Mouse (Mus musculus) A20 (cell line): ENCODE results near the gene Tex30.
"Not testable (repeated sequence)": the region's sequence is repeated elsewhere in the genome, so short reads cannot be mapped to it uniquely, and the experiment has no call there.

ENCODE experiments used
- DNase-seq: peaks from one replicate; pipeline ENCODE4 v3.0.0-alpha.2; 2011; ENCODE audit warnings: low read depth, low spot score

Tex30 gene

DNA sequence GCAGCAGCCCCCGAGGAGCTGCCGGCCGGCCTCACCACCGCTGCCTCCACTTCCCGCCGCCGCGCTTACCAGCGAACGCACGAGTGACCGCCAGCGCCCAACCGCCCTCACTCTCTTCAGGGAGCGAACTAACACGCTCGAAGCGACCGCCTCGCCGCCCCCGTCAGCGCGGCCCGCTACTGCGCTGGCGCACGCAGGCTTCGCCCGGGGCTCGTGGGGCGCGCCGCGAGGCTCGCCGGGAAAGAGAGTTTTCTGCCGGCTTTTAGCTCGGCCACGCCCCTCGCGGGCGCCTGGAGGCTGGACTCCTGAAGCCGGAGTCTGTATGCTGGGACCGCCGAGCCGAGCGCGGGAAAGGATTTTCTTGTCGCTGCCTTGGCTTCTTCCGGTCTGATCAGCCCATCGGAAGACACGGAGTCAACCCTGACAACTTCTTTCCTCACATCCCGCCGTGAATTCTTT lies at the start of gene Tex30:
TSS of gene Tex30 (minus strand) at position 183 of the 459 bp plus-strand sequence.
- peak; percentile 97 for DNase-seq

DNA sequence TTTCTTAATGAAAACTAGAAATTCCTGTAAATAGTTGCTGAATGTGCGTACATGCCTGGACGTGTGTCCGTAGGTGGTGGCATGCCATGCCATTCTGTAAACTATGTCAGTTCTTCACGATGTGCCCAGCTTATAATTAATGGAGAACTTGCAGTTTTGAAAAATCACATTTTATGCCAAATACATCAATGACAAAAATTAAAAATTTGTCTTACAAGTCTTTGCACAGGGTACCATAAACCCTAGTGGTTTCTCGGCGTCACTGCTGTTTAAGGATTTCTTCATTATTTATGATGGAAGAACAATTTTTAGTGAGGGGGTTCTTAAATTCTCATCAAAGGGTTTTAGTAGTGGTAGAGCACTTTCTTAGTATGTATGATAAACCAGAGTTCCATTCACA lies 46.5 kb upstream of the Tex30 start:
- DNase-seq, result peak; percentile 59

DNA sequence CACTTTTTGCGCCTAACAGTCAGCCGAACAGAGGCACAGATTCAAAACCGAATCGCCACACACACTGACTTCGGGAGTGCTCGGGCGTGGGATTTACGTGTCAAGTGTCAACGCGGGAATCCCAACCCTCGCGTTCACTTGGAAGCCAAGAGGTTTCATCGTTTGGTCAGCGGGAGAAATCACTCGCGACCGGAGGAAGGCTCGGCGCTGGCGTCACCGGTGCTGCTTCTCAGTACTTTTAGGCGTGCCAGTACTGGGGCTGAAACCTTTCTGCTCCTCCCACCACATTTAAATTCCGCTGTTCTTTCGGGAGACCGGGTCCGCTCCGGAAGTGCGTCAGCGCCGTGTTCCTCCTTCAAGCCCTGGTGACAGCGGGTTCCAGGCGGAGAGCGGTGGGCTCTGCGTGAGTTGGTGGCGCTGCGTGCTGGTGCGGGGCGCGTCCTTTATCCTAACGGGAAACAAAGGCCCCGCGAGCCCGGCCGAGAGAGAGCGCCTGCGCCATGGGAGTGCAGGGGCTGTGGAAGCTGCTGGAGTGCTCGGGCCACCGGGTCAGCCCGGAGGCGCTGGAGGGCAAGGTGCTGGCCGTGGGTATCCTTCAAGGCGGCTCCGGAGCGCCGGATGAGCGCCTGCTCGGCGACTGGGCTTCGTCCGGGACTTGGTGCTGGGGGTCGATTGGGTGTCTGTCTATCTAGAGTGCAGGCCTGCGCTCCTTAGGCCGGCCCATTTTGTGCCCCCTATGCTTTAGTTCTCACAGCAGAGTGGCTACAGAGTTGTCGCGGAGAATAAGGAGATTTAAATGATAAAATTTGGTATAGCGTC lies 45.5 kb upstream of the Tex30 start, which contains the start of gene Ercc5:
TSS of gene Ercc5 (plus strand) at position 182 of the 819 bp plus-strand sequence.
- DNase-seq, result peak; percentile 93

DNA sequence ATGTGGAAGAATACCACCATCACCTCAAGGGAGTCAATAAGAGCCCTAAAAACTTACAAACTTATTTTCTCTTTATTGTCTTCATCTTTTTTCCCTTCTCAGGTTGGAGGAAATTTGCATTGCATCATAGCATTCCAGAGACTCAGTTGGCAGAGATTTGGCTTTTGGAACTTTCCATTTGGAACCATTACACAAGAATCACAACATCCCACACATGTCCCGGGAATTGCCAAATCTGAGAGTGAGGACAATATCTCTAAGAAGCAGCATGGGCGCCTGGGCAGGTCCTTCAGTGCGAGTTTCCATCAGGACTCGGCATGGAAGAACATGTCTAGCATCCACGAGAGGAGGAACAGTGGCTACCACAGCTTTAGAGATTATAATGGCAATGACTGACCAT lies 40.5 kb upstream of the Tex30 start:
- no peak for DNase-seq

DNA sequence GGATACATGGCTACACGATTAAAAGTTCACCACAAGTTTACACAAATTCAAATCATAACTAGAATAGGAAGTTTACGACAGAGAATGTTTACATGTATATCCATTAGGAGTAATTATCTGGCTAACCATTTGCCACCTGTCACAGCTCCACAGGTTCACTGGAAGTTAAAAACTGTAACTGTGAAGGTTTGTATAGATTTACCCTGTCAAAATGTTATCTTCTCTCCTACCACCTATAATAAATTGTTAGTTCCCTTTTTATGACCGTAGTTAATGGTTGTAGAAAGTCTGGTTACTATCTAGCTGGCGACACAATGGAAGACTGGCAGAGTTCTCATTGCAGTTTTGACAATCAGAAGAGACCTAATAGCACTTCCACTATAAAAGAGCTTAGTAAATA lies 38.0 kb upstream of the Tex30 start:
- DNase-seq, result no peak

DNA sequence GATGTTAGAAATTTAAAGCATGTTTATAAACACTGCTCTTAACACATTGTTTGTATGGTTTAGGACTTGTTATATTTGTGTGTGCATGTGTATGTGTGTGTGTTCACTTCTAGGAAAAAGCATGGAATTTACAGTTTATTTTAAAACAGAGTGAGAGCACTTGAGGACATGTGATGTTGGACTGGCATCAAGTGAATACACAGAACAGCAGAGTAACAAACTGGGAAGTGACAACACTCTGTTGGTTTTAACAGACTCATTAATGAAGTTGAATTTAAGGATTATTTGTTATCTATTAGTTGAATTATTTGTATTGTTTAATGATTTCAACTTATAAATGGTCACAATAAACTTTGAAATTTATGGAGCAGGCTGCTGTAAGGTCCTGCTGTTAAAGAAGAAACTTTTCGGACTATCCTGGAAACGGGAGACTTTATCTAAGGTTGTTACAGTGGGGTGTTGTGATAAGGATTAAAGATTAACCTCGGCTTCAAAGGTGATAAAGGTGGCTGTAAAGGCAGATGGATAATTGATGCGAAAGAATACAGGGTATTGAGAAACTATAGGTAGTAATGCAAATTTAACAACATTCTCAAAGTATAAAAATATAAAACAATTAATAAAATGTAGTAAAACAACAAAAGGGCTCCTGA lies 27.8 kb upstream of the Tex30 start:
- DNase-seq, result no peak

DNA sequence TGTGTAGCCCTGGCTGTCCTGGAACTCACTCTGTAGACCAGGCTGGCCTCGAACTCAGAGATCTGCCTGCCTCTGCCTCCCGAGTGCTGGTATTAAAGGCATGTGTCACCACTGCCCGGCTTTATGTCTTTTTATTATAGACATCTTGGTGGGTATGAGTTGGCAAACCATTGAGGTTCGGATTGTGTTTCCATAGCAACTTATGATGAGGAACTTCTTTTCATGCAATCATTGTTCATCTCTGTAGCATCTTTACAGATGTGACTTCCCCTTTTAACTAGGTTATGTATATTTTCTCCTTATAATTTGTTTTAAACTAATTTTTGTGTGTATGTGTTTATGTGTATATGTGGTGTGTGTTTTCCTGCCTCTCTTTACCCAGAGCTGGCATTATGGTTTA lies 23.3 kb upstream of the Tex30 start:
- DNase-seq, result no peak

DNA sequence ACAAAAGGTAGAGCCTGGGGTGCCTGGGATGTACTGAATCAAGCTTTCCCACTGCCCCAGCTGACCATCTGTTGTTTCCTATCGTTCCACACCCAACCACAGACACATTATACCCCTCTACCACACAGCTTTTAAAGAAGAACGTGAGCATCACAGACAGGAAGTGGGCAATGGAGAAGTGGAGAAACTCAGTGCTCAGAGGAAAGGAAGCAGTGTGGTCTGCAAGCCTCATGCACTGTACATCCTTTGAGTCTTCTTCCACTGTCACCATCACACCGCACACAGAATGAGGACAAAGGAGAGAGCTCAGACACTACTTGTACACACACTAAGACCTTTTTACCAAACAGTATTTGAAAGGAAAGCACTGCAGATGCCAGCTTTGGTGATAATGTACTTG lies 20.0 kb upstream of the Tex30 start:
- DNase-seq, result no peak

DNA sequence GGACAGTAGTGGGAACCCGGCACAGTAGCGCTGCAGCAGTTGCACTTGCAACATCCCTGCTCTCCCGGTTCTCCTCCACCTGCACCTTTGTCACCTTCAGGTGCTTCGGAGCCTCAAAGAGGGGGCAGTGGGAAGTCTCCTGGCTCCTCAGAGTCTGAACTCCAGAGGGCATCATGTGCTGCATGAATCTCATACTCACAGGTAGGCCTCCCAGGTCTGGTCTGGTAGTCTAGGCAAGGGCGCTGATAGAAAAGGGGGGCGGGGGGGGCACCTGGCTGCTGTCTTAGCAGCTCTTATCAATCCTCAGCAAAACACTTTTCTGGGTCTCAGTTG lies 17.8 kb upstream of the Tex30 start:
- no peak for DNase-seq

DNA sequence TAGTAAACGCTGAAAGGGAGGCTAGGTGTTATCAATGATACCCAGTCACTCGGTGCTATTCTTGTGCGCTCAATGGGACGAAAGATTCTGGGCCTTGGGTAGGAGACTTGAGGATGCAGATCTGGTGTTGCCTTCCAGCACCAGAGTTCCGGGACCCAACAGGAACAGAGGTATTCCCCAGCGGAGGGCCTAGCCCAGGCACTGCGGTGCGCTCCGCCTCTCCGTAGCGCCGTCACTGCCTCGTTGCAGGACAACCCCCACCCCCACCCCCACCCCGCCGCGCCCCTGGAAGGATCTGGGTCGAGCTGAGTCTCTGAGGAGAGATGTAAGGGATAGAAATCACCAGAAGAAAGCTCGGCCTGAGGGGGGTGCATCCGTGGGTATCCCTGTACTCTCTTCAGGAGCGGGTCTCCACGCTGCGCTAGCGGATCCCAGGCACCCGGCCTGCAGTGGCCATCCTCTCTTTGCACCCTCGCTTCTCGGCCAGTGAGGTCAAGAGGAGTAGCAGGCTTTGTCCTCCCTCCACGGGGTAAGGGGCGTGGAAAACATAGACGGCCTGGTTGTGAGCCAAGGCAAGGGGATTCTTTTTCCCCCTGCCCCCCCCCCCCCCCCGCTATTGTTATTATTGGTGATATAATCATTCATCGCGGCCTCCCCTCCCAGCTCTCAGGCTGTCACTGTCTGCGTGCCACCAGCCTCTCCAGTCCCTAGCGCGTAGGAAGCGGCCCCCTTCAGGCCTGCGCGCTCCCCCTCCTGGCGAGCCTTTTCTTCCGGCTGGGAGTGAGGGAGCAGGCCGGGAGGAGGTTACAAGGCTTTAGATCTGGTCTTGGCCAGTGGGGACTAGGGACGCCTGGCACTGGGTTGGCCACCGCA lies 17.2 kb upstream of the Tex30 start:
- peak; percentile 65 for DNase-seq

DNA sequence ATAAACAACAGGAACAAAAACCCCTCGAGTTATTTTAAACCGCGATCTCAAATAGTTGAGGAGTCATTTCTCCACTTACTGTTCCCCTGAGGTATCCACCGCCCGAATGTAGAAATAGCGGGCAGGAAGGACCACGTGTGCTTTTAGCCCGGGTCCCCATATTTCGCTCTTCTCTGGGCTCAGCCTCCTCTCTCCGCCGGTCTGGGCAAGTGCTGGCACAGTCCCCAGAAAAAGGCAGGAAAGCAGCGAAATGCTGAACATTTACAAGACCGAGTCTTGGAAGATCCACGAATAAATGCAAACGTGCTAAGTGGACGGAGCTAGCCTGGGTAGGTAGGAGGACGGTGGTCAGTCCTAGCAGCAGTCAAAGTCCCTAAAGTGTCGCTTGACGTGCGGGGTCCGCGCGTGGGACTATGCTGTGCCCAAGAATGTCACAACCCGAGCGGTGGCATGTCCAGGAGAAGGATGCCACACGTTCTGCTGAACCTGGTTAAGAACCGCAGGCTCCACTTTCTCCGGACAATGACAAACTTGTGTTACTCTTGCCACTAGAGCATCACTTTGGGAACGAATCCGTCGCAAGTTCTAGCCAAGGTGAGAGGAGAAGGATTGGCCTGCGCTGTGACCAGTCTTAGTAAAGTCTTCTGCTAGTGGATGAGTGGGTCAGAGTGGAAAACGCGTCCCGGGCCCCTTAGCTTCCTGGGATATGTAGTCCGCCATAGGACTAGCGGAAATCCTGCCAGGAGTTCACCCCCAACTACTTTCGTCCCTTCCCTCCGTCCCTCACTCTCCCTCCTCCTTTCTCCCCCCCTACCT lies 16.2 kb upstream of the Tex30 start, which contains the start of the genes Kdelc1 and Bivm:
TSS of gene Kdelc1 (minus strand) at position 570 of the 816 bp plus-strand sequence.
TSS of gene Bivm (plus strand) at position 719 of the 816 bp plus-strand sequence.
- peak; percentile 83 for DNase-seq

DNA sequence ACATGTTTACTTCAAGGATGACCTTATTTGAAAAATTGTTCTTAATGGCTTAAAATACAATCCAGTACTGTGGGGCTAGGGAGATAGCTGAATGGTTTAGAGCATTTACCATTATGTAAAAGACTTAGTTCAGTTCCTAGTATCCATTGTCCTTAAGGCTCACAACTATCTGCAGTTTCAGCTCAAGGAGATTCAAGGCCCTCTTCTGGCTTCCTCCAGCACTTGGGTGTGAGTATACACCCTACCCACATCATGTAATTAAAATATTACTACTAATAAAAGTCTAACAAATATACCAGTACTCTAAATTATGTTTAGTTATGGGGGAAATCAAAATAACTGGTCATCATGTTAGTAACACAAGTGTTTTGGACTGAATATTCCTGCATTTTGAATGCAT lies 15.3 kb upstream of the Tex30 start:
- peak; percentile 26 for DNase-seq

DNA sequence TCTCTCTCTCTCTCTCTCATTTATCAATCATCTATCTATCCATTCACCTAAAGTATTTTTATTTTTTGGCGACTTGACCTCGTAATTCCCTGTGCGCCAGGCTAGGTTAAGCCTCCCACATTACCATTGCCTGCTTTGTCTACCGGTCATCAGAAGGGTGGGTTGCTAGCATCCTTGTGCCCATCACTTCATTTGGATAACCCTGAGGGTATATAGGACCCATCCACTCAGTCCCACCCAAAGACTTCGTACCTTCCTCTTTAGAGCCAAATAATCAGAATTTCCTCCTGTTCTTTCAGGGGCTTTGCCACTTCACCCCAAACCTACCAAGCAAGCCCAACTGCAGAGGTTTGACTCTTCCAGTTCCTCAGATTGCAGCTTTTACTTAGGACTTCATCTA lies 698 bp upstream of the Tex30 start:
- peak; percentile 50 for DNase-seq

DNA sequence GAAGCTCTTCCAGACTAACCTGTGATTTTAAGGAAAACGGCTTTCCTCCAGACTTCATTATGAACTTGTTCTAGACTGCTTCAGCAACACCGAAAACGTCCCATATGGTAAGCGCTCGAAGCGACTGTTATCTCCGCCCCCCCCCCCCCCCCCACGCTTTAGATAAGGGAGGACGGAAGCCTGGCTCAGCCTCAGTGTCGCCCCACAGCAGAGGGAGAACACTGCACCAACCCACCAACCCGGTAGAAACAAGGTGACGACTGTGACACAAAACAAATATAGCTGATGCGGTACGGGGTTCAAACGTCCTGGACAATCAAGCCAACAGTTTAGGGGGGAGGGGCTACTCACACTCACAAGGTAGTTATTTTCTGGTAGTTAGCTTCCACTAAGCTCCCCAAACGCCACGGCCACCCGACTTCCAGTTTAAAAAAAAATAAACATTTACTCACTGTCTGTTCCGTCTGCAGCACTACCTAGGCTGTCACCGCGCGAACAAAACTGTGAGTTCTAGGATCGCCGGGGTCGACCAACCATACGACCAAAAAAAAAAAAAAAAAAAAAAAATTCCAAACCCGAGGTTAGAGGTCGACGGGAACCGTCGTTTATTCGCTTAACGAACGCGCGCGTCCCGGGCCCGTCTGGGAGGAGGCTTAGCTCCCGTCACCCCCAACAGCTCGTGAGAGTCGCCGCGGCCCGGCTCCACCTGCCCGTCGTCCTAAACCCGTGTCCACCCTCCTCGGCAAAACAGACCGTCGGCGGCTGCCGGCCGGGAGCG lies 604 bp downstream of the Tex30 start:
- peak; percentile 87 for DNase-seq

DNA sequence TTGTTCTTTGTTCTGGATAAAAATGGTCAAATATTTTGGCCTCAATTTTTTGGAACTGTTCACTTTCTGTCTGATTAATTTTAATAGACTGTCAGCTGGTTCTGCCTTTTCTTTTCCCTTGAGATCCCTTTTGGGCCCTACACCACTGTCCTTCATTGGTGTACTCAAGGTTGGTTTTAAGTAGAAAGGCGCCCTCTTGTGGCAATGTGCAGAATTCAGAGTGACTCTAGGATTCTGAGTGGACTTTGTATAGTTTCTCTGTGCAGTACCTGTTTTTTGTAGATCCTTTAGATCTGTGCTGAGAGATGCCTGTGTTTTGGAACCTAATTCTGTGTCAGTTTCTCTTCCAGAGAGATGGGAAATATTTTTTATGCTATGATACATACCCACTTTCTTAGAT lies 37.6 kb downstream of the Tex30 start:
- DNase-seq, result peak; percentile 75

DNA sequence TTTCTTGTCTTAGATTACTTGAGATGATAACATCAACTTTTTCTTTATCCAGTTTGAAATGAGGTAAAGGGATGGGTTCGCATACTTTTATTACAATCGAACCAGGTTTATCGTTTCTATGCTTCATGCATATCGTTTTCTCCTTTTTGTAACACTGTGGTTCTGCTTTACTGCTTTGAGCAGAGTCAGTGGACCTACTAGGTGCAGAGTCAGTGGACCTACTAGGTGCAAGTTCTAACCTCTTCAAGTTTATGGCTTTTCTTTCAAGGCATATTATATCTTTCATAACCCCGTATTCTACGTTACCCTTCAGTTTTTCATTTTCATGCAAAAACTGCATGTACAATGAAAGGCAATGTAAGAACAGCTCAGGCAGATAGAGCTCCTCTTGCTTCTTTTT lies 38.8 kb downstream of the Tex30 start:
- DNase-seq, result no peak

DNA sequence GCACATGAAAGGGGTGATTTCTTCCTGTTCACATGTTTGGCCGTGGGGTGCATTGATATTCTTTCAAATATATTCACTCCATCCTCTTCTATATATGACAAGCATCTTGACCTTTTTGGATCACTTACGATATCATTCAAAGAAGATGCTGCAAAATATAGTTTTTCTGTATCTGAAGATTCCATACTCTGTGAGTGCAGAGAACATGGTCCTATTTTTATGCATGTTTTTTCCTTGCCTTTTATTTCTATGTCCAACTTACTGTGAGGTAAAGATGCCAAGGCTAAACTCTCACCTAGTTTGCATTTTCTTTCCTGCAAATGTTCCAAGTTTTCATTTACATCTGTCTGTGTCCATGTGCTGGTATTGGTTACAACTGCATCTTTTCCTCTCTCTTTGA lies 40.4 kb downstream of the Tex30 start, which contains the start of gene Gm8251:
TSS of gene Gm8251 (minus strand) at position 101 of the 400 bp plus-strand sequence.
- DNase-seq, result no peak

DNA sequence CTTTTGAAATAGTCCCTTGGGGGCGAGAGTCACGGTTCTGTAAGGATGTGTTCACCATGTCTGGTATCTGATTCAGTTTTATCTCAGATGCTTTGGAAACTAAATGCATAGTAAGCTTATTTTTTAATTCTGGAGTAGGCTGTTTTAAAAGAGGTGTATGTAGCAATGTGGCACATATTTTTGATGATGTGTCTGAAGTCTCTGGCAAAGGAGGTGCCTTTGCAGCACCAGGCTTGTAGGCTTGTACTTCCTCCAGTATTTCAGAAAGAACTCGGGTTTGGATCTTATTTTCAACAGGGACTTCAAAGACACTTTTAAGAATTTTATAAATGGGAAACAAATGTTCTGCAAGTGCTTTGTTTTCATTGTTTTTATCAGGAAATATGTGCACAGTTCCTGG lies 44.4 kb downstream of the Tex30 start:
- DNase-seq, result no peak

DNA sequence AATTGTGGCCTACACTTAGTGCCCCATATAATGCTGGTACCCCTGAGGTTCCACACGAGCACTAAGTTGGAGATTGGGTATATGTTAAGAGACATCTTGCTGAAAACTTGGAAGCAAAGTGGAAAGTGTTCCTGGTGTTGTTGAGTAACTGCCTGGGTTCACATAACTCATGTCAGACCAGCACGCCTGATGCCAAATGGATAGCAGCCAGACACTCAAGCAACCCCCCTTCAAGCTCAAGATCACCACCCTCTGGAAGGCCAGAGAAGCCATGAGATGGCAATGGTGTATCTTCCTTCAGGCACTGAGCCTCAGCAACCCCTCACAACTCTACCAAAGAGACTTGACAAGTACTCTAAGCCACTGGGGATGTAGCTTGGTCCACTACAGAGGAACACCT lies 55.7 kb downstream of the Tex30 start:
- no peak for DNase-seq

DNA sequence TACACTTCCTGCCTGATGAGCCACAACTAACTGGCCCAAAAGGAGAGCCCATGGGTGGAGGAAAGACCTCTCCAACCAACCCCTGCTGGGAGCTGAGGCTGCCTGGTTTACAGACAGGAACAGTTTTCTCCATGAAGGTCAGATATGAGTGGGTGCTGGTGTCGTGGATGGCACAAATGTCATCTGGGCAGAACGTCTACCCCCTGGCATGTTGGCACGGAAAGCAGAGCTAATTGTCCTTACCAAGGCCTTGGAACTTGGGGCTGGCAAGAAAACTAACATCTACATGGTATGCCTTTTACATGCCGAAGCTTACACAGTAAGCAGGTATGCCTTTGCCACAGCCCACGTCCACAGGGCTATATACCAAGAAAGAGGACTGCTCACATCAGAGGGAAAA lies 56.6 kb downstream of the Tex30 start:
- not testable (repeated sequence) for DNase-seq
